Mouse (Mus musculus): ENCODE measurements around the gene Metap2.

Gene Metap2

GRCm38 (mm10) chr10:93897043-93897646 is at the start of gene Metap2:
Gene Metap2 (minus strand): TSS chr10:93897093.
- no peak for DNase-seq (ENCODE audit: low read depth, low spot score)

GRCm38 (mm10) chr10:93945843-93946499 is 49.1 kb upstream of the Metap2 start:
- no peak for DNase-seq (ENCODE audit: low read depth, low spot score)

GRCm38 (mm10) chr10:93945364-93945763 is 48.5 kb upstream of the Metap2 start:
- DNase-seq (ENCODE audit: low read depth, low spot score) = peak; percentile 61

- no peak for DNase-seq (ENCODE audit: low read depth, low spot score)
These were observed 47.3 kb upstream of the Metap2 start for GRCm38 (mm10) chr10:93944241-93944640.

- DNase-seq (ENCODE audit: low read depth, low spot score) = no peak
These were observed 43.4 kb upstream of the Metap2 start for GRCm38 (mm10) chr10:93940279-93940678.

GRCm38 (mm10) chr10:93939676-93940075 is 42.8 kb upstream of the Metap2 start:
- DNase-seq (ENCODE audit: low read depth, low spot score) = no peak

- no peak for DNase-seq (ENCODE audit: low read depth, low spot score)
These were observed 42.0 kb upstream of the Metap2 start for GRCm38 (mm10) chr10:93938844-93939271.

GRCm38 (mm10) chr10:93933980-93934379 is 37.1 kb upstream of the Metap2 start:
- no peak for DNase-seq (ENCODE audit: low read depth, low spot score)

GRCm38 (mm10) chr10:93932861-93933260 is 36.0 kb upstream of the Metap2 start:
- DNase-seq (ENCODE audit: low read depth, low spot score) = no peak

- no peak for DNase-seq (ENCODE audit: low read depth, low spot score)
These were observed 35.1 kb upstream of the Metap2 start for GRCm38 (mm10) chr10:93932020-93932419.

- DNase-seq (ENCODE audit: low read depth, low spot score) = no peak
These were observed 34.5 kb upstream of the Metap2 start for GRCm38 (mm10) chr10:93931431-93931830.

- no peak for DNase-seq (ENCODE audit: low read depth, low spot score)
These were observed 33.4 kb upstream of the Metap2 start for GRCm38 (mm10) chr10:93930236-93930824.

- DNase-seq (ENCODE audit: low read depth, low spot score) = no peak
These were observed 27.8 kb upstream of the Metap2 start for GRCm38 (mm10) chr10:93924666-93925065.

- no peak for DNase-seq (ENCODE audit: low read depth, low spot score)
These were observed 24.3 kb upstream of the Metap2 start for GRCm38 (mm10) chr10:93921160-93921559.

- DNase-seq (ENCODE audit: low read depth, low spot score) = no peak
These were observed 22.3 kb upstream of the Metap2 start for GRCm38 (mm10) chr10:93919227-93919626.

- DNase-seq (ENCODE audit: low read depth, low spot score) = no peak
These were observed 21.8 kb upstream of the Metap2 start for GRCm38 (mm10) chr10:93918701-93919100.

- DNase-seq (ENCODE audit: low read depth, low spot score) = no peak
These were observed 21.2 kb upstream of the Metap2 start for GRCm38 (mm10) chr10:93918087-93918486.

- no peak for DNase-seq (ENCODE audit: low read depth, low spot score)
These were observed 19.9 kb upstream of the Metap2 start for GRCm38 (mm10) chr10:93916778-93917177.

- DNase-seq (ENCODE audit: low read depth, low spot score) = no peak
These were observed 18.8 kb upstream of the Metap2 start for GRCm38 (mm10) chr10:93915531-93916275.

GRCm38 (mm10) chr10:93913525-93913924 is 16.6 kb upstream of the Metap2 start:
- DNase-seq (ENCODE audit: low read depth, low spot score) = no peak

- no peak for DNase-seq (ENCODE audit: low read depth, low spot score)
These were observed 16.0 kb upstream of the Metap2 start for GRCm38 (mm10) chr10:93912917-93913316.

- DNase-seq (ENCODE audit: low read depth, low spot score) = no peak
These were observed 15.4 kb upstream of the Metap2 start for GRCm38 (mm10) chr10:93912136-93912855.

Data from retina, postnatal 7 days (tissue).